Mouse (Mus musculus) olfactory bulb, adult 2 months (tissue): ENCODE results near the gene Cnpy3.

Source experiments
- CTCF ChIP-seq: fragments of 200-500 bp; IDR thresholded peaks from 2 replicates; pipeline ENCODE4 v1.5.1; 2012; ENCODE audit warnings: low read depth, mild to moderate bottlenecking, low read length, moderate library complexity; ENCODE audit not compliant: insufficient read depth
- POLR2A ChIP-seq: fragments of 200-500 bp; IDR thresholded peaks from 2 replicates; pipeline ENCODE4 v1.6.1; 2012; ENCODE audit warnings: mild to moderate bottlenecking, low read depth, low read length, moderate library complexity; ENCODE audit not compliant: insufficient read depth

GRCm38 (mm10) chr17:46712442-46712841 is 39.6 kb downstream of the Cnpy3 start:
- TF ChIP-seq CTCF (no peak), POLR2A (no peak)
